Mouse (Mus musculus) embryonic fibroblast, embryonic 13.5 days (primary cell): Measurements from ENCODE around the gene Tlr2.

ENCODE experiments used
- CTCF ChIP-seq: IDR thresholded peaks from 2 replicates; pipeline ENCODE4 v1.5.1; 2011; ENCODE audit warnings: mild to moderate bottlenecking, control low read depth, low read length, moderate library complexity, borderline replicate concordance; ENCODE audit not compliant: insufficient read depth
- POLR2A ChIP-seq: IDR thresholded peaks from 2 replicates; pipeline ENCODE4 v1.6.1; 2011; ENCODE audit warnings: low read depth, mild to moderate bottlenecking, control low read depth, low read length, moderate library complexity

DNA sequence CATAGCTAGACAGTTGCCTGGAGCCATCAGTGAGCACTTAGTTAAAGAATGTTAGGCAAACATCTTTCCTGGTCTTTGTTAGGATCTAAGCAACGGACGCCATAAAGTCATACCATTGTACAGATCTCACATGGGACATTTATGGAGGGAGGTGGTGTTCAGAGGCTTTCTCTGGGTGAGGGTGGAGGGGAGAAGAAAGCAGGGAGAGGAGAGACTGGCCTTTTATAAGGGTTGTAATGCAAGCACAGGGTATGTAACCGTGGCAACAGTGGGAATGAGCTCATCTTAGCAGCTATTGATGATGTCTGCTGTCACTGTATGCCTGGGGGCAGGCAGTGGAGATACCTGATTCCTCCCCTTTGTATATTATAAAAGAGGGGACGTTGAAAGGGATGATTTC is 34.7 kb upstream of the Tlr2 start:
- TF ChIP-seq CTCF: no peak
- TF ChIP-seq POLR2A: no peak
